Mouse (Mus musculus) megakaryocyte-erythroid progenitor cell, adult 5-6 weeks (primary cell): ENCODE results near the gene Cad. TPM values are rescaled to one million over a fixed set of nuclear protein-coding genes. Genes with fewer than 3 reads are reported as not detected.

Experiments
- ATAC-seq: replicated peaks from 2 replicates; pipeline ENCODE4 v1.8.0; 2016; ENCODE audit warnings: mild to moderate bottlenecking, inconsistent platforms; ENCODE audit not compliant: severe bottlenecking, poor library complexity, low FRiP score, low TSS enrichment
- total RNA-seq, 2 experiments: library from RNA; stranded (forward) in 1 of 2; stranded (reverse) in 1 of 2; fragments of 200-1000, 215-1000 nt in 1 of 2; fragments of >200 nt in 1 of 2; fragmentation: Nextera tagmentation in 1 of 2; gene quantifications; 2 replicates each; pipeline ENCODE4 v1.2.3; 2014 to 2017

The Cad gene
- total RNA-seq, 2 experiments from 2014 or later, result 65.0 to 124 TPM

DNA sequence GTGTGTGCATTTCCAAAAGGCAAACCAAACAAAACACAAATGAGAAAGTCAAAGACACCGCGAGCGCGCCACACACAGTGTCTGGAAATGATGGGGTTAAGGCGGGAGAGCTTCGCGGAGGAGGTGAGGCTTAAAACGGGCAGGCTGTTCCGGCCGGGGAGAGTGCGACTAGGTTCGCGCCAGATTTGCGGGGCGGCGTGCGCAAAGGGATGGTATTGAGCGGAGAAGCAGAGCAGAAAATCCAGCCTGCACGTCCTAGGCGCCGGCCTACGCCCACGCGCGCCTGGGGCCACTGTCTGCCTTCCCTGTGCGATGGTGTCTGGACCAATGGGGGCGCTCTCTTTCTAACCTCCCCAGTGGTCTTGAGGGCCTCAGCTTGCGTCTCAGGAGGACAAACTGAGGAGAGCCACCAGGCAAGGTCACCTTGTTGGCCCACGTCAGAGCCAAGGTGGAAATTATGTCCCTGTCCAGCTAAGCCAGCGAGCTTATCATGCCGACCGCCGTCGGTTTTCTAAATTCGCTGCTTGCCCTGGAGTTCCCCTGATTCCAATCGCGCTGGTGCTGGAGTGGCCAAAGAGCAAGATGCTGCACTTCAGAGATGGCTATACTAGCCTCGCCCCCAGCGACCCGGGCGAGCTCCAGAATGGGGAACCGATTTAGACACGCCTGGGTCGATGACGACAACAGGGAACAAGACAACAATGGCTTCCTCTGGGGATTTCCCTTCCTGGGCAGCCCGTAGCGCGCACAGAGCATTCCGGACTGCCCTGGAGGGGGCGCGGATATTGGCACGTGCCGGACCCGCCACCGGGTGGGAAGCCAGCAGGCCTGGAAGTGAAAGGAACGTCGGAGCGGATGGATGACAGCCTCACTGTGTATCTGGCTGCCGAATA is 40.5 kb downstream of the Cad start:
- peak; percentile 41 for ATAC-seq

DNA sequence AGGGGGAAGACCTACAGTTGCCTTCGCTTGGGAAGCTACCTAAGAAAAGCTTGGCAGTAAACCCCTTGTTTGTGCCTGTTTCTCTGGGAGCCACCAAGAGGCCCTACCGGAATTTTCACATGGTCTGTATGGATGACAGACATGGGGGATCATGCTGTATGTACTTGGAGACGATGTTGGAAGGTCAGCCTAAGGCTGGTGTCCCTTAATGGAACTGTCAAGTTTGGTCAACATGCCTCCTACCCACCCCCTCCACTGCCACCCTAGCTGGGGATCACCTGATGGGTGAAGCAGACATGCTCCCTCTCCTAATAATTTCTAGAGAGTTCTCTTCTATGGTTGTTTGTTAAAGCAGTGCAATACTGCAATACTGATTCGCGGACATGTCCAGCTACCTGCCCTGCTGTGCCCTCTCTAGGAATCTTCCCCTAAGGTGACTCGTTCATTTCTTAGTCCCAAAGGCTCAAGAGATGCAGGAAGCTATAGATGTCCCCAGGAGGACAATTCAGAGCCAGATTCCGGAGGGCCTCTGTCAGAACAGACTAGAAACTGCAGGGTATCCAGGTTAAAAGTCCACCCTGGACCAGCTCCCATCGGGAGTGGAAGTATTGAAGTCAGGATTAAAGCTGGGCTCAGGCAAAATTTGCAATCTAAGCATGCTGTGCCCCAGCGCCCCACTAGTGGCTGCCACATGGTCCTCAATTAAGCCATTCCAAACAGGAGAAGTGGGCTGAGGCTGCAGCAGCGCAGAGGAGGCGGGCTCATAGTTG is 41.3 kb downstream of the Cad start:
- ATAC-seq, result no peak

DNA sequence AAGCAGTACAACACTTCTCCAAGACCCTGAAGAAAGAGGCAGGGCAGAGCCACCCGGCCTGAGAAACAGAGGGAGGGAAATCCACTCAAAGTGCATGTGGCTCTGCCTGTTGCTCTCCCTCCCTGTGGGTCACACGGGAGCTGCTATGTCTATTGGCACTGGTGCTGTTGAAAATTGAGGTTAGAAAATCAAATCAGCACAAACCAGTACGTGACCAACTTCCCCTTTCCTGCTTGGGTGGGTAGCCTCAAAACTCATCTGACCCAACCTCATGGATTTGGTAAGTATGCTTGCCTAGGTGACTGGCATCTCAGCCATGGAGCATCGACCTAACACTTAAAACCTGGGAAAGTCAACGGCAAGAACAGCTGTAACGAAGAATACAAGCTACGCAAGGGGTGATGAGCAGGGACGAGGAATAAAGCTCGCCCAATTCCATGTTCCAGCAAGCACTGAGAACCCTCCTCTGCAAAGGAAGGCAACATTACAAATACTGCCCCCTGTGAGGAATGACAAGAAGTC is 51.3 kb downstream of the Cad start, which contains the start of gene Dnajc5g:
Dnajc5g (plus strand) TSS at position 472 of the 522 bp plus-strand sequence.
- no peak for ATAC-seq

DNA sequence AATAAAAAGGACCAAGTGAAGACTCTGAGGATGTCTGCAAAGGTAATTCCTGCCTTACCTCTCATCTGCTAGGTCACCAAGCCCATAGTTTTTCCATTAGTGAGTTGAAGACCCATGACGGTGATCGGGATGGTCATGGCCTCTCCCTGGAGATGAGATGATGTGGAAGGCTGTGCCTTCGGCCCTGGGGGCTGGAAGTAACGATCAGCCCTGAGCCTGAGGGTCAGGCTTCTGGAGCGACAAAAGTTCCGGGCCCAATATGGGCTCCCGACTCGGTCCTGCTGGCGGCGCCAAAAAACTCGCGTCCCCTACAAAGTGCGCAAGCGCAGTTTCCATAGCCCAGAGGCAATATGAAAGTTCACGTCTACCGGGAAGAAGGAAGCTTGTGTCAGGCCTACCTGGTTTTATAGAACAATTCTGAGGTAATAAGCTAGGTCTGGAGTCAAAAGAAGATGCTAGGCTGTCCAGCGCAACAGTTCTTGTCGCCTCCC is 53.5 kb downstream of the Cad start, which contains the start of gene Slc30a3:
Slc30a3 (minus strand) TSS at position 238 of the 491 bp plus-strand sequence.
- no peak for ATAC-seq

DNA sequence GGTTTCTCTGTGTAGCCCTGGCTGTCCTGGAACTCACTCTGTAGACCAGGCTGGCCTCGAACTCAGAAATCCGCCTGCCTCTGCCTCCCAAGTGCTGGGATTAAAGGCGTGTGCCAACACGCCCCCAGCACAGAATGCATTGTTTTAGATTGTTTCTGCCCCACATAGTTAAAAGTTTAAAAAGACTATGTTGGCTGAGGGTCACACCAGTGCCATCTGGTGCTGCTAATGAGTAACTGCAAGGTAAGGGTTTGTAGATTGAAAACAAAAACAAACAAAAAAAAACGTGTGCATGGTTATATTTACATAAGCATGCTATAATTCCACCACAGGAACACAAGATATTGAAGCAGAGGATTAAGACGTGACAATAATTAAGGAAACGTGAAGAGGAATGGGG is 56.2 kb downstream of the Cad start:
- no peak; the same call in 1 of the 2 replicates for ATAC-seq

DNA sequence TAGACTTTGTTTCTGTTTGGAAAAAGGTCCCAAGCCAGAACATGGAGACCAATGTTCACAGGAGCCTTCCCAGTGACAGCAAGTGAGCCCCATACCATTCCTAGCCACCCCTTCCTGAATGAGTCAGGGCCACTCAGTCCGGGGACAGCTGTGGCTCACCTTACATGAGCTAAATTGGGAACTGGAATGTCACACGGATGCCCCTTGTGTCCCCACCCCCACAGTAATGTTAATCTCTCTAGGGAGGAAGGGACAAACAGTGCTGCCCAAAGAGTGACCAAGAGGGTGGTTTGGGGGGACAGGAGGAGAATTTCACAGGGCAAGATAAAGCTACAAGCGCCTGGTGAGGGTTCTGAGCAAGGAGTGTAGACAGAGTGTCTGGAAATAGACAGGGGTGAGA is 61.8 kb downstream of the Cad start, which contains the start of gene Trim54:
Trim54 (plus strand) TSS at position 359 of the 400 bp plus-strand sequence.
- no peak for ATAC-seq

DNA sequence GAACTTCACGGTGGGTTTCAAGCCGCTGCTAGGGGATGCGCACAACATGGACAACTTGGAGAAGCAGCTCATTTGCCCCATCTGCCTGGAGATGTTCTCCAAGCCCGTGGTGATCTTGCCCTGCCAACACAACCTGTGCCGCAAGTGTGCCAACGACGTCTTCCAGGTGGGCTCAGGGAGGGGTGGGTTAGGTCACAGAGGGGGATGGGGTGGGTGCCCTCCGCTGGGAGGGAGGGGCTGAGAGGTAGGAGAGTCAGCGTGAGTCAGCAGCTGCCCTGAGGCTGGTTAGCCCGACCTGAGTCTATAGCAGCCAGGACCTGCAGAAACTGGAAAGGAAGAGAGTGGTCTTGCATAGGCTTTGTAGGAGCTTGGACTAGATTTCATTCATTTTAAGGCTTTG is 62.3 kb downstream of the Cad start:
- ATAC-seq, result no peak

DNA sequence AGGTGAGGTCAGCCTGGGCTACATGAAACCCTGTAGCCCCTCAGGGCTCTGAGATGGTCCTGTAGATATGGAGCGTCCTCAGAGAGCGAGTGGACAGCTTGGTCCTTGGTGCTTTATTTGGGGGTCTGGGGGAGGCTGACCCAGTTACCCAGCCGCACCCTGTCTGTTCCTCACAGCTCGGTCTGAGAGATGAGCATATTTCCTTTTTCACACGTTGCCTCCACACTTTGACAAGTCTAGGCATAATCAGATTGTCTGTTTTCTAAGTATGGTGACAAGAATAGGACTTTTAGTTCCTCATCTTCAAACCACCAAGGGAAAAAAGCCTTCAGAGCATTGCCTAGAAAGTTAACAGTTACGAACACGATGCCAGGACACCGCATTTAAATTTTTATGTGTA is 66.5 kb downstream of the Cad start:
- ATAC-seq, result no peak

DNA sequence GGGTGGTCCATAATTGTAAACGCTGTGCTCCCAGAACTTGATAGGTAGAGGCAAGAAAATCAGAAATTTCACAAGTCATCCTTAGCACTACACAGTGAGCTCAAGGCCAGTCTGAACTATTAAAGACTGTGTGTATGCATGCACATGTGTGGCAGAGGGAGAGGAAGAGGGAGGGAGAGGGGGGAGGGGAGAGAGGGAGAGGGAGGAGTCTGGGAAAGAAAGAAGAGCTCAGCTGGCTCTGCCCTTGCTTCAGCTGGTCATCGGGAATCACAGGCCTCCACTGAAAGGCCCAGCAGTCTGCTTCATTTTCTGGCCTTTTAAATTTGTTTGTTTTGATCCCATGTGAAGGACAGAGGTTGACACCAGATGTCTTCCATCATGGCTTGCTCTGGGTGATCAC is 68.9 kb downstream of the Cad start:
- ATAC-seq, result no peak

DNA sequence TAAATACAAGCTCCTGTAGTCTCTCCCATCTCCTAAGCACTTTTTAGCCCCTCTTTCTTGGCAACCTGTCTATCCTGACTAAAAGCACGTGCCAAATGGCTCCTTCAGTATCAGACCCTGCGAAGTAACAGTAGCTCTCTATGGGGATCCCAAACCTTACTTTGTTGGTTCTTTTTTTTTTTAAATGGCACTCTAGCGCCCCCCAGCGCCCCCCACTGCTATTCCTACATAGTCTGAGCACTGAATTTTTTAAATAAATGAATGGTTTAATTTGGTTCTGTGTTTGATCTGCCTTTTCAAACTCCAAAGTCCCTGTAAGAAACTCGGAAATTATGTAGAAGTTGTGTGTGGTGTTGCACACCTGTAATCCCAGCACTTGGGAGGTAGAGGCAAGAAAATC is 71.5 kb downstream of the Cad start:
- no peak for ATAC-seq

Other genes starting within 250 kb of the Cad start
- gene Mapre3, start 240.1 kb upstream of the Cad start, total RNA-seq (2014; fragmentation: Nextera tagmentation), result 0.25 TPM in 1 of 2 replicates, not detected in the other
- gene Mapre3, start 240.1 kb upstream of the Cad start, total RNA-seq (2017), result not detected in 2 replicates
- 24.2 and 42.1 TPM in 2 replicates for gene Tmem214, start 186.8 kb upstream of the Cad start, total RNA-seq (2014; fragmentation: Nextera tagmentation)
- 14.1 and 18.1 TPM in 2 replicates for gene Tmem214, start 186.8 kb upstream of the Cad start, total RNA-seq (2017)
- gene Agbl5, start 166.1 kb upstream of the Cad start, total RNA-seq (2014; fragmentation: Nextera tagmentation), result 13.6 and 29.9 TPM in 2 replicates
- gene Agbl5, start 166.1 kb upstream of the Cad start, total RNA-seq (2017), result 12.1 and 23.3 TPM in 2 replicates
- 270 and 300 TPM in 2 replicates for gene Ost4, start 147.0 kb upstream of the Cad start, total RNA-seq (2014; fragmentation: Nextera tagmentation)
- 278 and 305 TPM in 2 replicates for gene Ost4, start 147.0 kb upstream of the Cad start, total RNA-seq (2017)
- 13.5 and 18.9 TPM in 2 replicates for gene Emilin1, start 141.4 kb upstream of the Cad start, total RNA-seq (2014; fragmentation: Nextera tagmentation)
- gene Emilin1, start 141.4 kb upstream of the Cad start, total RNA-seq (2017), result 5.7 and 10.3 TPM in 2 replicates
- 80.4 and 113 TPM in 2 replicates for gene Khk, start 133.3 kb upstream of the Cad start, total RNA-seq (2014; fragmentation: Nextera tagmentation)
- 64.4 and 90.0 TPM in 2 replicates for gene Khk, start 133.3 kb upstream of the Cad start, total RNA-seq (2017)
- 0.35 TPM in 1 of 2 replicates, not detected in the other for gene Cgref1, start 109.2 kb upstream of the Cad start, total RNA-seq (2014; fragmentation: Nextera tagmentation)
- gene Cgref1, start 109.2 kb upstream of the Cad start, total RNA-seq (2017), result 0.46 TPM in 1 of 2 replicates, not detected in the other
- 109 and 117 TPM in 2 replicates for gene Preb, start 94.4 kb upstream of the Cad start, total RNA-seq (2014; fragmentation: Nextera tagmentation)
- 28.0 and 39.1 TPM in 2 replicates for gene Preb, start 94.4 kb upstream of the Cad start, total RNA-seq (2017)
- gene Tcf23, start 86.1 kb upstream of the Cad start, total RNA-seq (2014; fragmentation: Nextera tagmentation), result not detected in 2 replicates
- not detected in 2 replicates for gene Tcf23, start 86.1 kb upstream of the Cad start, total RNA-seq (2017)
- gene Atraid, start 6.5 kb upstream of the Cad start, total RNA-seq (2014; fragmentation: Nextera tagmentation), result 27.7 and 51.7 TPM in 2 replicates
- gene Atraid, start 6.5 kb upstream of the Cad start, total RNA-seq (2017), result 50.1 and 57.6 TPM in 2 replicates
- 3.1 and 4.3 TPM in 2 replicates for gene Slc5a6, start 5.9 kb upstream of the Cad start, total RNA-seq (2014; fragmentation: Nextera tagmentation)
- 4.1 and 7.1 TPM in 2 replicates for gene Slc5a6, start 5.9 kb upstream of the Cad start, total RNA-seq (2017)
- not detected in 2 replicates for gene Dnajc5g, start 51.5 kb downstream of the Cad start, total RNA-seq (2014; fragmentation: Nextera tagmentation)
- gene Dnajc5g, start 51.5 kb downstream of the Cad start, total RNA-seq (2017), result not detected in 2 replicates
- not detected in 2 replicates for gene Slc30a3, start 53.5 kb downstream of the Cad start, total RNA-seq (2014; fragmentation: Nextera tagmentation)
- not detected in 2 replicates for gene Slc30a3, start 53.5 kb downstream of the Cad start, total RNA-seq (2017)
- not detected in 2 replicates for gene Trim54, start 61.9 kb downstream of the Cad start, total RNA-seq (2014; fragmentation: Nextera tagmentation)
- gene Trim54, start 61.9 kb downstream of the Cad start, total RNA-seq (2017), result not detected in 2 replicates
- gene Ucn, start 84.0 kb downstream of the Cad start, total RNA-seq (2014; fragmentation: Nextera tagmentation), result not detected in 2 replicates
- gene Ucn, start 84.0 kb downstream of the Cad start, total RNA-seq (2017), result not detected in 2 replicates
- 13.3 and 22.0 TPM in 2 replicates for gene Mpv17, start 99.5 kb downstream of the Cad start, total RNA-seq (2014; fragmentation: Nextera tagmentation)
- 30.0 and 40.1 TPM in 2 replicates for gene Mpv17, start 99.5 kb downstream of the Cad start, total RNA-seq (2017)
- gene Gm29609, start 125.1 kb downstream of the Cad start, total RNA-seq (2014; fragmentation: Nextera tagmentation), result 1.1 and 1.4 TPM in 2 replicates
- 1.3 TPM in 1 of 2 replicates, not detected in the other for gene Gm29609, start 125.1 kb downstream of the Cad start, total RNA-seq (2017)
- gene Gtf3c2, start 125.4 kb downstream of the Cad start, total RNA-seq (2014; fragmentation: Nextera tagmentation), result 112 and 159 TPM in 2 replicates
- gene Gtf3c2, start 125.4 kb downstream of the Cad start, total RNA-seq (2017), result 76.4 and 80.2 TPM in 2 replicates
- gene Snx17, start 138.4 kb downstream of the Cad start, total RNA-seq (2014; fragmentation: Nextera tagmentation), result 57.7 and 67.6 TPM in 2 replicates
- gene Snx17, start 138.4 kb downstream of the Cad start, total RNA-seq (2017), result 38.9 and 48.5 TPM in 2 replicates
- gene Eif2b4, start 138.7 kb downstream of the Cad start, total RNA-seq (2014; fragmentation: Nextera tagmentation), result 116 and 148 TPM in 2 replicates
- gene Eif2b4, start 138.7 kb downstream of the Cad start, total RNA-seq (2017), result 40.0 and 59.0 TPM in 2 replicates
- 5.3 and 5.5 TPM in 2 replicates for gene Zfp513, start 147.5 kb downstream of the Cad start, total RNA-seq (2014; fragmentation: Nextera tagmentation)
- gene Zfp513, start 147.5 kb downstream of the Cad start, total RNA-seq (2017), result 3.2 and 5.6 TPM in 2 replicates
- gene Ppm1g, start 165.9 kb downstream of the Cad start, total RNA-seq (2014; fragmentation: Nextera tagmentation), result 295 and 300 TPM in 2 replicates
- gene Ppm1g, start 165.9 kb downstream of the Cad start, total RNA-seq (2017), result 329 and 355 TPM in 2 replicates
- gene Nrbp1, start 186.1 kb downstream of the Cad start, total RNA-seq (2014; fragmentation: Nextera tagmentation), result 43.4 and 51.1 TPM in 2 replicates
- gene Nrbp1, start 186.1 kb downstream of the Cad start, total RNA-seq (2017), result 64.9 and 75.5 TPM in 2 replicates
- not detected in 2 replicates for gene Gm9970, start 186.5 kb downstream of the Cad start, total RNA-seq (2014; fragmentation: Nextera tagmentation)
- not detected in 2 replicates for gene Gm9970, start 186.5 kb downstream of the Cad start, total RNA-seq (2017)
- gene Krtcap3, start 196.9 kb downstream of the Cad start, total RNA-seq (2014; fragmentation: Nextera tagmentation), result 0.72 and 7.6 TPM in 2 replicates
- gene Krtcap3, start 196.9 kb downstream of the Cad start, total RNA-seq (2017), result 2.5 and 8.8 TPM in 2 replicates
- gene Ift172, start 236.3 kb downstream of the Cad start, total RNA-seq (2014; fragmentation: Nextera tagmentation), result 26.2 and 32.8 TPM in 2 replicates
- 10.7 and 18.0 TPM in 2 replicates for gene Ift172, start 236.3 kb downstream of the Cad start, total RNA-seq (2017)
- gene Fndc4, start 241.3 kb downstream of the Cad start, total RNA-seq (2014; fragmentation: Nextera tagmentation), result 0.31 TPM in 1 of 2 replicates, not detected in the other
- not detected in 2 replicates for gene Fndc4, start 241.3 kb downstream of the Cad start, total RNA-seq (2017)
- gene Gckr, start 242.7 kb downstream of the Cad start, total RNA-seq (2014; fragmentation: Nextera tagmentation), result not detected in 2 replicates
- not detected in 2 replicates for gene Gckr, start 242.7 kb downstream of the Cad start, total RNA-seq (2017)